Mouse (Mus musculus): Measurements from ENCODE around the gene Pard3b.

Pard3b gene

DNA sequence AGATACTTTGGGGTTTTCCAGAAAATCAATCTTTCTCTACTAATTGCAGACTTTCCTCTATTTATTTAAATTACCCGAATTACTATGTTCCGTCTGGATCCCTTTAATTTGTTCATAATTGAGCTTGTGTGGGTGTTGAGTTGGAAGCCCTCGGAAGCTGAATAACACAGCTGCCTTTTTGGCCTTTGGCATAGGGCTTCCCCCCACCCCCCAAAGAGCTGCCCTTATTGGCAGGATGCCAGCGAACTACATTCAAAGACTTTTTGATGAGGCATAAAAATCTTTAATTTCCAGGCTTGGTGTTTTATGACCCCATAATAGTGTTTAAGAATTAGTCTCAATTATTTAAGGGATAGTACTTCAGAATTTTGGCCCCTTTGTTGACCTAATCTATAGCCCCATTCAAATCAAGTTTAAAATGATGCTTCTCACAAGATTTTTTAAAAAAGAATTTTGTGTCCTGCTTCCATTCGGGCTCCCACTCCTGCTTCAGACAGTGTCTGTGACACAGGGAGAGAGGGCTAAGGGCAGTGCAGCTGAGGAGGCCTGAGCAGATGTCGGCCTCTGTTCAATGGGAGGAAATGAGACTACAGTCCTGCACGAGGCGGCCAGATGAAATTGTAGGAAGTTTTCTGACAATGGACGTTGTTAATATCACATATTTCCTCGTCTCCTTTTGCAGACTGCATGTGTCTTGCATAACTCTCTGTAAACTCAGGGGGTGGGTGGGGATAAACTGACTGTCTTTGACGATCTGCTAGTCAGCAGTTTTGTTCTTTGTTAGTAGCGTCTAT lies 605.8 kb downstream of the Pard3b start:
- DNase-seq (ENCODE audit: low spot score in 2 of 2), result no peak

DNA sequence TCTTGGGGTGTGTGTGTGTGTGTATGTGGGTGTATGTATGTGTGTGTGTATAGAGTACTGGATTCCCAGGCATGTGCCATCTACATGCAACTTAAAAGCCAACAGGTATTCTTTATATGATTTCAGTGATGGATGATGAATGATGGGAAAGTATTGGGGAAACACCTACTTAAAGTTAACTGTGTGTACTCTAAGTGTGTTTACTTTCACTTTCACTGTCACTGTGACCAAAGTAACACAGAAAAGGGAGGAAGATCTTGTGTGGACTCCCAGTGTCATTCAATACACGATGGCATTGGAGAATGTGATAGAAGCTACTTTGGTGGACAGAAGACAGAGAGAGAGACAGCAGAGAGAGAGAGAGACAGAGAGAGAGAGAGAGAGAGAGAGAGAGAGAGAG lies 613.8 kb downstream of the Pard3b start:
- no peak for DNase-seq (ENCODE audit: low spot score in 2 of 2)

DNA sequence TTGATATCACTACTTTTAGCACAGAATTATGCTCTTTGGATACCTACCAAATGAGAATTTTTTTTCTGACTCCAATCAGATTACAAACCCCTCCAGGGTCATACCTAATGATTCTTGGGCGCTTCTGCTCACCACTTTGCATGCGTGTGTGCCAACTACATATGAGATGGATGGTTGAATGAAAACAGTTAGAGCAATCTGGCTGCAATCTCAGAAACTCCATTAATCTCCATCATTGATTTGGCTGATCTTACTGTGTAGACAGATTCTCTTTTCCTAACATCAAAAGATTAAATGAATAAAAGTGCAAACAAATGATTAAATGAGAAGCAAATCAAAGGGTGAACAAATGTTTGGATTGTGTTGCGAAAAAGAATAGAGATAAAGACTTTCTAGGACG lies 615.7 kb downstream of the Pard3b start:
- DNase-seq (ENCODE audit: low spot score in 2 of 2), result no peak

DNA sequence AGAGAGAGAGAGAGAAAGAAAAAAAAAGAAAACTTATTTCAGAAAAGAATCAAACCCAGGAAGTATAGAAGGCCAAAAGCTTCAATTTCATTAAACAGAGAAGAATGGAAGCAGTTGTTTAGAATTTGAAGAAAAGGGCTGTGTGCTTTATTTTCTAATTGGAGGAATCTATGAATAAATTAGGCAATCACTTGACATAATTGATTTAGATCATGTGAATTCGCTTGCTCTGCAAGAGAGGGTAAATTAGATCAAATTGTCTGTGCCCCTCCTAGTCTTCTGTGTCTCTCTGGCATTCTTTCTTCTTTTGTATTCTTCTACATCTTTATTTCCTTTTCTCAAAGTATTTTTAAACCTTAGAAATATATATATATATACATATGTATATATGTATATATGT lies 616.3 kb downstream of the Pard3b start:
- DNase-seq (ENCODE audit: low spot score in 2 of 2), result no peak

DNA sequence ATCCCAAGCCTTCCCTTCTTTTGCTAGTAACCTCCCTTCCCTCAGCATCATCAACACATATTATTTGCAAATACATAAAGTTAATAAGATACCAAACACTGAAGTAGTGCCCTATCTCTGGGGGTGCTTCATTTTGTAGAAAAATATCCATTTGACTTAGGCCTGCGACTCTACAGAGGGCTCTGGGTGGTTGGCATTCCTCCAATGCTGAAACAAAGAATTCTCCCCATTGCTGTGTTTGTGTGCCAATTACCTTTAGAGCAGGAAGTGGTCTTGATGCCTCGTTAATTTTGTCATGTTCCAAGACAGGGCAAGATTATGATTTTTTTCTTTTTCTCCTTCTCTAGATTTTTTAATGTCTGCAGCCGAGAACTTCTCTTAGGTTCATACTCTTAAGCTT lies 637.8 kb downstream of the Pard3b start:
- DNase-seq (ENCODE audit: low spot score in 2 of 2), result no peak

DNA sequence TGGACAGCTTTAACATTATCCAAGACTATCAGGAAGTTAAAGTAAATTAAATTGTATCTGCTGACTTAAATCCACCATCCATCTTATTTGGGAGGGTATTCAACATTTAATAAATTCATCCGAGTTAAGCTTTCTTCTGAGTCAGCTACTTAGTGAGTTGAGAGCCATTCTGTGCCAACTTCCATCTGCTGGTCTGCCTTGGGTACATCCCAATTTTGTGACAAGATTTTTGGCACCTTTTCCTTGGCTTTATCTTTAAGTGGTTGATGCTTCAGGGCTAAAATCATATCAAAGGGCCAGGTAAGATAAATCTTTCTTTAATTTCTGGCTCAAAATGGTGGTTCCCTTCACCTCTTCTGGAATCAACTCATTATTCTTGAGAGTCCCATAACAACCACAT lies 640.0 kb downstream of the Pard3b start:
- DNase-seq (ENCODE audit: low spot score in 2 of 2), result no peak

DNA sequence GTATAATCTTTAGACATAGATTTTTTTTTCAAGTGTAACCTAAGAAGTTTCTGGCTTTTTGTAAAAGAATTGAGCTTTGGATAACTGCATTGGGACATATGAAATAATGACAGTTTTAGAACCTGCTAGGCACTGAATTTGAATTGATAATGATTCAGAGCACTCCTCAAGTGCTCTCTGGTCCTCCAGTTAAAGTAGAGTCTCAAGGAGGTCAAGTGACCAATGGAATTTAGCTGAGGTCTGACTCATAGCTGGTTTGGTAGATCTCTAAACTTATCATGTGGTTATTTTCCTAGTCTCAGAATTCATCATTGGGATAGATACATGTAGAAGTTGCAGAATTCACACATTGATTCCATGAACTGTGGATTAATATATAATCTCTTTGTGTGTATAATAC lies 642.0 kb downstream of the Pard3b start:
- no peak for DNase-seq (ENCODE audit: low spot score in 2 of 2)

DNA sequence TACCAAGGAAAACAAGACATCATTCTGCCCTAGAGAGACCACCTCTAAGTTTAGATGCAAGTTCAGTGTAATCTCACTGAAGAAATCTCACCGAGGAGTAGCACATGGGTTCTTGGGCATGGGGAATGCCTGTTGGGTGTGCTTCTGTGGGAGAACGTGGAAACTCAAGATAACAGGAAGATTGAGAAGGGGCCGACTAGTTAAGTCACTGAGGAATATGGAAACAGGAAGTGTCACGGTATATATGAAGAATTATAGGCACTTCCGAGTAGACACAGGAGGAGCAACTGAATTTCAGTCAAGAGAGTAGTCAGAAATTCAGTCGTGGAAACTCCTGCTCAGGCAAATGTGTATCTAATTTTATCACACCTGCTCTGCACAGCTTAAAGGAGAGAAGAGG lies 644.2 kb downstream of the Pard3b start:
- DNase-seq (ENCODE audit: low spot score in 2 of 2), result no peak

DNA sequence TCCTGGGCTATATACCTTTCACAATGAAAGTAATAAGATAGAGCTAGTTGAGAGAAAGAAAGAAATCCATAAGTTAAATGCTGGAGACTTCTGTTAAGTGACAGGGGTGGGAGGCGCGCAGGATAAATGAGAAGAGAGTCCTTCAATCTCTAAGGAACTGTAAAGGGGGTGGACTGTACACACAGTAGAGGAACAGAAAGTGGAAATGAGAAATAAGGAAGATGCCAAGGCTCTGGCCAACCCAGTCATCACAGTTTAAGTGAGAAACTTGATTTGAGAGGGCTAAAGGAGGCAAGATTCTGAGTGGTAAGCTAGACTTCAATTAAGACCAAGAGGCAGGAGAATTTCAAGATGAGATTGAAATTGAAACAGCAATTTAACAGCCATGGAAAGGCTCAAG lies 645.0 kb downstream of the Pard3b start:
- no peak for DNase-seq (ENCODE audit: low spot score in 2 of 2)

DNA sequence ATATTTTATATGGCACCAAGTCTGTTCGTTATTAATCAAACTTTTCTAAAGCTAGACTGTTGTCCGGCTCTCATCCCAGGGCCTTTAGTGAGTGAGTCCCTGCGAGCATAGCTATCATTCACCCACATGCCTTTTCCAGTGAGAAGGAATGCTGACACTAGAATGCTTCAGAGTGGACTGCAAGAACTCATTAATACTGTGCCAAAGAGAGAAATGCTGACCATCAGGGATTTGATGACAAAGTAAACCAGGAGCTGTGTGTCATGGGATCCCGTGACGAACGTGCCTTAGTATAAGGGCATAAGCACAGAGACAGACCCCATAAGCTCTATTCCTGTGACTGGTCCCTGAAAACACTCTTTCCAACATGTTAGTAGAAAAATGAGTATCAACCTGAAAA lies 670.8 kb downstream of the Pard3b start:
- no peak for DNase-seq (ENCODE audit: low spot score in 2 of 2)

DNA sequence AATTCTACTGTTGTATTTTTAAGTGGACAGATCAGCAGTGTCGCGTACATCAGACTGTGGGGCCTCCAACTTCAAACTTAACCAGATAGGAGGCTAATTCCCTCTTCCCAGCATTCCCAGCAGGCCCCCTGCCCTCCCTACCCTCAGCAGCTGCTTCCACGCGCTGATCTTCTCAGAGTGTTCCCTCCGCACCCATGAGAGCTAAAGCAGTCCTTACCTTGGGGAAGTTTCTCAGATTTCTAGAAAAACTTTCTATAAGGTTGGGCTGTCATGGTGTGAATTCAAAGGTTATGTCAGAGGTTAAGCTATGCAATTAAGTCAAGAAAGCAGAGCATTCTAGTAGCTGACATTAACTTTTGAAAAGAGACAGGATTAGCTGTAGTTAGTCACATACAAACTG lies 686.6 kb downstream of the Pard3b start:
- DNase-seq (ENCODE audit: low spot score in 2 of 2), result no peak

DNA sequence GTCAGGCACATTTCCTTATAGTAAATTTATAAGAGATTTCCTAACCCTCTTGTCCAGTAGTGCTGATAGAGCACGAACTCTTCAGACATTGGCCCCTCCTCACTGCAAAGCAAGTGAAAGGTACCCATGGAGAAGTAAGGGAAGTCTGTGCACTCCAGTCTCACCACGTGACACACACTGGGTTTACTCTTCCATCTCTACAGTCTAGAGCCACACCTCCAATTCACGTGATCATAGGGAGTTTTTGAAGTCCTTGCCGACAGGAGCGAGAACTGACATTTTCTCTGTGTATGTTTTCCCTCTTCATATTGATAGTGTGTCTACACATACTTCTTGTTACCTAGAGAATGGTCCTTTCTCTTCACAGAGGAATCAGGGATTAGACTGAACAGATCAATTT lies 689.1 kb downstream of the Pard3b start:
- no peak for DNase-seq (ENCODE audit: low spot score in 2 of 2)

DNA sequence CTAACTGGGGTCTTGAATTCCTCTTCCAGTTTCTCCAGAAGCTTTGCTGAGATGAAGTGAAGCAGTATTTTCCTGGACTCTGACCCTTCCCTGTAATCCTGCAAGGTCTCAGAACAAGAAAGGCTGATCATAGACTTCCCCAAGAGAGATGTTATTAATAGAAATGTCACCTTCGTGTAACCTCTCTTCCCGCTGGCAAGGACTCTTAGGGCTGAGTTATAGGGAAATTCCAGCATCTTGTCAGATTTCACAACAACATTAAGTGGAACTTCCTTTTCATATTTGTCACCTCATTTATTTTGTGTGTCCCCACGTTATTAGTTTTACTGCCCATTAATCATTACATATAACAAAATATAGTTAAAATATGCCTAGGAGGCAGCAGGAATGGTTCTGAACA lies 690.2 kb downstream of the Pard3b start:
- DNase-seq (ENCODE audit: low spot score in 2 of 2), result no peak

DNA sequence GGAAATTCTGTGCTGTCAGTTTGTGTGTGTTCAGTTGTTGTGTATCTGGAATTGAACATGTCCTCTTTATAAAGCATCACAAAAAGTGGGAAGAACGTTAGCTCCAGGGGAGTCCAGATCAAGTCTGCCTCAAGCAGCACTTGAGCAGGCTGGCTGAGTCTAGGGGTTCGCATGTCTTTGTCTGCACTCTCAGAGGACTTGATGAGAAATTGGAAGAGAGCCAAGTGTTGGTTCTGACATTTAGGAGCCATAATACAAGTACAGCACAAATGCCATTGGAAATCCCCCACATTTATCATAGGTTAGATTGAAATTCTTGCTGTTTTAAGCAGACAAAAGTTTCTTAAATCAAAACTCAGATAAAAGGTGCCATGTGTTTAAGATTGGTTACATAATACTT lies 694.4 kb downstream of the Pard3b start:
- DNase-seq (ENCODE audit: low spot score in 2 of 2), result no peak

DNA sequence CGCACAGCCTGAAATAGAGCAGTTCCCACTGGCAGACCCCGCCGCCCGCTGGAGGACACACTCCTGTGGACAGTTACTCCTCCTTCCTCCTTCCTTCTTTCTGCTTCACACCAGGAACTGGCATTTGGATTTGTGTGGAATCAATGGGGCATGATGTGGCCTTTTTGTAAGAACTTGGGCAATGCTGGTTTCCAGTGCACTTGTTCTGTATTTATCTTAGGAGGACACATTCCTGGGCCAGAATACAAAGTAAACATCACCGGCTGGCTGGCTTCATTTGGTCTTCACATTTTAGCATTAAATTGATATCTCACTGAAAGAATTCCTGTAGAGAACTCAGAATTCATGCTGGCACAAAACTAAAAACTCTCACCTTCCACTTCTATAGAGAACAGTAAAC lies 695.6 kb downstream of the Pard3b start:
- no peak for DNase-seq (ENCODE audit: low spot score in 2 of 2)

DNA sequence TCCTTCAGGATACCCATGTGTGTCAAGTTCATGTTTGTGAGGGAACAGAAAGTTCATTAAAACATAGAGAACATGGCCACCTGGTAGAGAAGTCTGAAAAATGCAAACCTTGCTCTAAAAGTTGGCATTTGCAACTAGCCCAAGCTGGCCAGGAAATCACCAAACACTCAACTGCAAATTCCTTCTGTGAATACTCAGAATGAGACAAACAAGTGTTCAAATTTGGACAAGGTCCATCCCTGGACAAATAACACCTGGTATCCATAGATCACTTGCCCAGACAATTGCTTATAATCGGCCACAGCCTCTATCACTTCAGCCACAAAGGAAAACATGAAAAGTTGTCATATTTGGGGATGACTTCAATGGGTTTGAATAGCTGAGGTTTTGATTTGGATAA lies 701.6 kb downstream of the Pard3b start:
- no peak for DNase-seq (ENCODE audit: low spot score in 2 of 2)

DNA sequence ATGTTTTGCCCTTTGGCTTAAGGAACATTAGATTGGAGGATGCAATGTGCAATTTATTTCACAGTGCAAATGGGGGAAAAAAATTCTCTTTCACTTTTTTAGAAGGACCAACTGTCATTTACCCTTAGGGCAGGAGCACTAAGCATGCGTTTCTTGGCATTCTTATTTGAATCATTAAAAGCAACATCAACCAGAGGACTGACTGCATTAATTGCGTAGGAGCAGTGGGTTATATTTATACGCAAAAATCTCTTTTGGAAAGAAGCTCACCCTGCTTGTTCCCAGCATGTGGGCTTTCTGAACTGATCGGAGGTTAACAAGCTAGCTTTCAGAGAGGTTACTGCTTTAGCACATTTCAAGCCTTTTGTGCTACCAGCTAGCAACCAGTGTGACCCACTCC lies 705.7 kb downstream of the Pard3b start:
- no peak for DNase-seq (ENCODE audit: low spot score in 2 of 2)

DNA sequence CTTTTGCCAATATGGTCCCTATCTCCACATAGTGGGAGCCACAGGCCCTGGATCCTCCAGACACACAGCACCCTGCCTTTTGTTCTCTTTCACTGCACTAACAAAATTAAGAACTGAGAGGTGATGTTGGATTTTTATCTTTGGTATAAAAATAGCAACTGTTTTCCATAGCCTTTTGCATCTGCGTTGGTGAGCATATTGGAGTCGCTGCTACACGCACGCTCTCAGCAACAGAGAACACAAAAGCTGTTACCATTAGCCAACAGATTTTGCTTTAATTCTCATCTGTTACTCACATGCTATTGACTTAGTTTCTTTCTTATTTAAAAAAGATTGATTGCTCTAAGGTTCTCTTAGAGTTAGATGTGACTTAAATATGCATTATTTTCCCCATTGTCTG lies 709.7 kb downstream of the Pard3b start:
- DNase-seq (ENCODE audit: low spot score in 2 of 2), result no peak

DNA sequence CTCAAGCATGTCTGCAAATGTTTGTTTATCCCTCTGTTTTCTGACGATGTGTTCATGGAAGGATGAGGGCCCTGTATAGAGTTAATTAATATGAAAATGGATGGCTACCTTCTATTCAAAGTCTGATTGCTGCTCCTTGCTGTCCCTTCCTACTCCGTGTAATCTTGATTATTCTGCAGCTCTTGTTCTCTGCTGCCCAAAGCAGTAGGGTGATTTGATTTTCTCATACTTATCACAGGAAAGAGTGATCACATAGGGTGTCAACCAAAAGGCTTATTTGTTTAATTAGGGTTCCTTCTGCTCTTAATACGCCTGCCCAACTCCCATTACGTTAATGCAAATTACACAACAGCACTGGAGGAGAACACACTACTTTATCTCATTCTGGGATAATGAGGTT lies 716.9 kb downstream of the Pard3b start:
- DNase-seq (ENCODE audit: low spot score in 2 of 2), result no peak

DNA sequence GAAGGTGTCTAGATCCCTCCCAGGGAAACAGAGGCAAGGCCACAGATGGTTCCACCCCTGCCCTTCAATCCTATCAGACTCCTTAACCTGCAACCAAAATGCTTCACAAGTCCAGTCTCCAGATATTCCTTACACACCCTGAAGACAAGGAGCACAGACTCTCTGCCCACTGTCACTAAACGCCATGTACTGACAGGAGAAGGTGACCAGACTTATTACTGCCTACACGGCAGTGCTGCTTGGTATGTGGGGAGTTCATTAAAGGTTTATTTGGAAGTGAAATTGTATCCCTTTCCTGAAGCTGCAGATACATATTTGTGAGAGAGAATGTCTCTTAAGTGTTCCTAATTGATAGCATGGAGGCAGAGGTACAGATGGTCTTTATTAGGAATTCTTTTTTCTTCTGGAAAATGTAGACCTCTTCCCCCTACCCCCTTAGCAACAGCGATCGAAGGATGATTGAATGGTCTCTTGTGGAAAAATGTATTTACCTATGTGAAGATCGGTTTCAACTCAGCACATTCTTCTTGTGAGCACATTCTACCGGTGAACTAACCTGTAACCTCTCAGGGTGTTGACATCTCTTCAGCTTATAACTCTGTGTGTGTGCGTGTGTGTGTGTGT lies 735.9 kb downstream of the Pard3b start:
- no peak for DNase-seq (ENCODE audit: low spot score in 2 of 2)

DNA sequence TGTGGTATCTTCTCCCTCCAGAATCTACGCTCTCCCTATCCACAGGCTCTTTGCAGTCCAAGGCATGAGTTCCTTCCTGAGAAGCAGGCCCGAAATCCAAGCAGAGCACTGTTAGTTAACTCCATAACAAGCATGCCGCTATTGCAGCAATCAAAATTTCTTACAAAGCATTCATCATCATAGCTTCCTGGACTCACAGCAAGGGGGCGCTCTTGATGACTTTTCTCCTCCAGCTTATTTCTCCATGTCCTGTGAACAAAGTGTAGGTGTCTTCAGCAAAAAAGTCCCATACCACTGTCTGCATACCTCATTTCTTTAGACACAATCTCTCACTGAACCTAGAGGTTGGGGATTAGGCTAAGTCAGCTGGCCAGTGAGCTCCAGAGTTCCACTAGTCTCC lies 739.7 kb downstream of the Pard3b start:
- no peak for DNase-seq (ENCODE audit: low spot score in 2 of 2)

DNA sequence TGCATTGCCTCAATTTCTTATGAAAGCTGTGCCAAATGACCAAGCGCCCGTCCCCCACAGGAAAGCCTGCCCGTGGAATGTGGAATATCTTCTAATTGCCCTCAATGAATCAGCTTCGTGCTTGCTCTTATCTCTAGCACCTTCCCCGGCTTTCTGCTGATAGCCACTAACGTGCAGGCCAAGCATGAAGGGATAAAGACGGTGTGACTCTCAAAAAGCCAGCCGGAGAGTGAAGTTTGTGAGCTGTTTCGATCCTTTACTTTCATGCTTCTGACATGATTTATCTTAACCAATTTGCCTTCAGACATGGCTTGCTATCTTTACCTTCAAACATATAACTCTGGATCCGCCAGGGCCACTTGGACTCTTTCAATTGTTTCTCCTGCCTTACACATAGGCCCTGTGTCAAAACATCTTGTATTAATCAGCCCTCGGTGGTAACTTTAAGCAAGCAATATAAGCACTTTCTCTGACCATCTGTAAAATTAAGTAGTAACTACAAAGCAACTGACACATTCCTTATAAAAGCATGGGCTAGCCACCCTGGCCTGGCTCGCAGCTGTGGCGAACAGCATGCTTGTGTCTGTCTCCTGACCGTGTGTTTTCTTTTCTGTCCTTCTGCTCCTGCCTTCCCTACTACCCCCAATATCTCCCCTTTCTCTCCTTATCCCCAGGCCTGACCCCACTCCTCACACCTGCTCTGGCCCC lies 744.3 kb downstream of the Pard3b start:
- no peak for DNase-seq (ENCODE audit: low spot score in 2 of 2)

DNA sequence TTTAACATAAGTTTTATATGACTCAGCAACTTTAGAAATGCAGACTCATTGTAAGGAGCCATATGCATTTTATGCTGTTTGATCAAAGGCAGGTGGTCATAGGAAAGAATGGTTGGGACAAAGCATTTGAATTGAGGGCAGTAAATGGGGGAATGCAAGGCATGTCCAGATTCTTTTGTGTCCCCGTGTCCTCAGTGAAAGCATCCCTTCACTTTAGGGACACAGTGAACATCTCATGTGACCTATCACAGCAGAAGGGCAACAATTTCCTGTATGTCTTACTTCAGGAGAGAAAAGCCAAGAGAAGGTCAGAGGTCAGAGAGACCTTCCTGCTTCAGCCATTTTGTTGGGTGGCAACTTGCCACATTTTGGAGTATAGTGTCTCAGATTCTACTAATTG lies 745.6 kb downstream of the Pard3b start:
- DNase-seq (ENCODE audit: low spot score in 2 of 2), result no peak

All from urinary bladder, postnatal 4 days (tissue).